Mouse (Mus musculus) hindbrain, embryonic 11.5 days (tissue): ENCODE data around the gene Fstl4. TPM values are rescaled to one million over a fixed set of nuclear protein-coding genes. Genes with fewer than 3 reads are reported as not detected.

Experiments used
- ATAC-seq: fragments of 200-750 bp; cut with Nextera tagmentation; 2 replicates; pipeline ENCODE4 v1.8.0; 2017; ENCODE audit warnings: mild to moderate bottlenecking, moderate TSS enrichment, moderate library complexity; ENCODE audit not compliant: low FRiP score
- DNase-seq: peaks from one replicate; pipeline ENCODE4 v3.0.0-alpha.2; 2015; ENCODE audit warnings: low spot score
- H3K27ac ChIP-seq: fragments of 300-500 bp; sonication (generic); 2 replicates; pipeline ENCODE4 v1.5.1; 2014; ENCODE audit warnings: mild to moderate bottlenecking, low read depth, low read length
- H3K27me3 ChIP-seq: fragments of 300-500 bp; sonication (generic); 2 replicates; pipeline ENCODE4 v1.6.1; 2014; ENCODE audit warnings: mild to moderate bottlenecking, low read length, moderate library complexity, mixed read lengths; ENCODE audit not compliant: control insufficient read depth, insufficient read depth
- H3K36me3 ChIP-seq: fragments of 300-500 bp; sonication (generic); 2 replicates; pipeline ENCODE4 v1.6.1; 2014; ENCODE audit warnings: mild to moderate bottlenecking, low read length, moderate library complexity, mixed read lengths; ENCODE audit not compliant: control insufficient read depth, insufficient read depth
- H3K4me1 ChIP-seq: fragments of 300-500 bp; sonication (generic); replicated peaks from 2 replicates; pipeline ENCODE4 v1.6.1; 2014; ENCODE audit warnings: low read length, mixed read lengths; ENCODE audit not compliant: control insufficient read depth, insufficient read depth
- H3K4me2 ChIP-seq: fragments of 300-500 bp; sonication (generic); replicated peaks from 2 replicates; pipeline ENCODE4 v1.6.1; 2014; ENCODE audit warnings: mild to moderate bottlenecking, low read depth, low read length
- H3K4me3 ChIP-seq: fragments of 300-500 bp; sonication (generic); 2 replicates; pipeline ENCODE4 v1.5.1; 2014; ENCODE audit warnings: low read depth, low read length
- H3K9ac ChIP-seq: fragments of 300-500 bp; sonication (generic); 2 replicates; pipeline ENCODE4 v1.6.1; 2014; ENCODE audit warnings: low read depth, low read length
- H3K9me3 ChIP-seq: fragments of 300-500 bp; sonication (generic); 2 replicates; pipeline ENCODE4 v1.6.1; 2016; ENCODE audit warnings: low read length; ENCODE audit not compliant: control insufficient read depth
- WGBS: fragments of 180-500 bp; shearing (Covaris S2); extraction: QIAGEN DNeasy Blood & Tissue Kit; methylation state at CpG from one replicate; pipeline ENCODE4 v1.1.7; 2014; 5-methylcytosine and 5-hydroxymethylcytosine counted together
- polyA plus RNA-seq: library from polyadenylated mRNA; unstranded; fragments of >200 nt; fragmentation: Nextera tagmentation; extraction: Ambion mirVana; gene quantifications from 2 replicates; pipeline ENCODE4 v1.2.1, GENCODE M21; 2014

Fstl4 gene
- polyA plus RNA-seq, 1 experiment from 2014 or later, result 2.1 TPM

DNA sequence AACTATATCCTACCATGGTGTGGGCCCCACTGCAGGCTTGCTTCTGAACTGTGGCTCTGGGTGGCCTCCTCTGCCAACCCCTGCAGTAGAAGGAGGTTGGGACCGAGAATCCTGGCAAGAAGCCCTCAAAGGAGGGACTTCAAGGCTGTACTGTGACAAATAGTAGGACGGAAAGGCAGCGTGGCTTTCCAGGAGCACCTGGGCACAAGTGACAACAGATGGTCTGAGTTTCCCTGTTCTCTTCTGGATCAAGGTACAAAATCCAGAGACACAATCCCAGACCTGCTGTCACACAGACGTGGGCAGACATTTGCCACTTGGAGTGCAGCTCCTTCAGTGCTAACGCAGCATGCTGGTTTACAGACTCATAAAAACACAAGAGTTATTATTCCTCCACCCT, 343.3 kb downstream of the Fstl4 start:
- Histone ChIP-seq H3K27me3 (no peaks in the 10 kb centered on the region), H3K4me1 (no peaks in the 10 kb centered on the region), H3K27ac (no peak overlapping the region), H3K4me2 (no peak overlapping the region), H3K4me3 (no peak overlapping the region), H3K36me3 (no peaks in the 10 kb centered on the region), H3K9ac (no peak overlapping the region), H3K9me3 (no peaks in the 10 kb centered on the region)
- 82% methylated on average over 5 of the region's 5 CpGs for WGBS
- ATAC-seq (no peak), DNase-seq (no peak)

DNA sequence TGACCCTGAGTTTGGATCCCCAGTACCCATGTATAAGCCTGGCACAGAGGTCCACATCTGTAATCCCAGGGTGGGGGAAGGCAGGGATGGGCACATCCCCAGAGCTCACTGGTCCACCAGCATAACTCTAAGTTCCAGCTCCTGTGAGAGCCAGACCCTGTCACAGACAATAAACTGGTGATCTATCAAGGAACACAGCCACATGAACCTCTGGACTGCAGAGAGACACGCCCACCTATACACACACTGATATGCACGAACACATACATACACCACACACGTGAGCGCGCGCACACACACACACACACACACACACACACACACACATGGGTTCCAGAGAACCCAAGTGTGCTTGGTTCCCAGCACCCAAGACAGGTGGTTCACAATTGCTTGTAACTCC, 344.4 kb downstream of the Fstl4 start:
- DNase-seq, result no peak
- no peak overlapping the region for H3K4me2 ChIP-seq
- no peaks in the 10 kb centered on the region for H3K9me3 ChIP-seq
- no peak overlapping the region for H3K27ac ChIP-seq
- no peak for ATAC-seq
- no peaks in the 10 kb centered on the region for H3K4me1 ChIP-seq
- H3K4me3 ChIP-seq, result no peak overlapping the region
- H3K36me3 ChIP-seq, result no peaks in the 10 kb centered on the region
- 95% methylated on average over 6 of the region's 6 CpGs for WGBS
- no peak overlapping the region for H3K9ac ChIP-seq
- no peaks in the 10 kb centered on the region for H3K27me3 ChIP-seq

DNA sequence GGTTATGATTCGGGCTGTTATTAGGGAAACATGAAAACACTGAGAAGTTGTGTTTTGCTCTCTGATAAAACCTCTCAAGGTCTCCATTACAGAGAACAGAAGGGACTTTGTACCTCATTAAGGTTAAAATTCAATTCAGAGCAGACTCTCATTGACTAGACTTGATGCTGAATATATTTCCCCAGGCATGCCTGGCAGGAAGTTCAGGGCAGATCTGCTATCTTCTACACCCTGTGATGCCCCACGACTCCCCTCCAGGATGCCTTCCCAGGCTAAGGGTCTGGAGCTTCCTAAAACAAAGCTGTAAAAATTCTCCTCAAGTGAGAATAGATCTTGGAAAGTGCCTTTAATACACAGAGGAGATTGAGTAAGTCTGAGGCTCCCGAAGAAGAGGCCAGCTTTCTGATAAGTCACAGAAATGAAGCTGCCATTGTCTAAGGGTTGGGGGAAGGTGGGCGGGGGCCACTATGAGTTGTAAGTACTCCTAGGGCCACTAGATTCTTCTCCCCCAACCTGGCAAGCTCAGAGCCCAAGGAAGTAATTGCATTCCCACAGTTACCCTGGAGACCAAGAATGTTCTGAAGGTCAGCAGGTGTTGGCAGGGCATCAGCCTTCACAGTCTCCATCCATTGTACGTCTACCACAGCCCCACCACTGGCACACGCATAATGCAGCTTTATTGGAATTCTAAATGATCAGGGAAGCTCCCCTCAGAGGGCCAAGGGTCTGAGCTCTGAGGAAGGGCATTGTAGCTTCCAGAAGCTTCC, 345.4 kb downstream of the Fstl4 start:
- Histone ChIP-seq H3K27me3 (no peaks in the 10 kb centered on the region), H3K4me3 (no peak overlapping the region), H3K36me3 (no peaks in the 10 kb centered on the region), H3K4me2 (no peak overlapping the region), H3K9ac (no peak overlapping the region), H3K4me1 (no peaks in the 10 kb centered on the region), H3K9me3 (no peaks in the 10 kb centered on the region), H3K27ac (no peak overlapping the region)
- 75% methylated on average over 6 of the region's 6 CpGs for WGBS
- DNase-seq (no peak), ATAC-seq (no peak)

DNA sequence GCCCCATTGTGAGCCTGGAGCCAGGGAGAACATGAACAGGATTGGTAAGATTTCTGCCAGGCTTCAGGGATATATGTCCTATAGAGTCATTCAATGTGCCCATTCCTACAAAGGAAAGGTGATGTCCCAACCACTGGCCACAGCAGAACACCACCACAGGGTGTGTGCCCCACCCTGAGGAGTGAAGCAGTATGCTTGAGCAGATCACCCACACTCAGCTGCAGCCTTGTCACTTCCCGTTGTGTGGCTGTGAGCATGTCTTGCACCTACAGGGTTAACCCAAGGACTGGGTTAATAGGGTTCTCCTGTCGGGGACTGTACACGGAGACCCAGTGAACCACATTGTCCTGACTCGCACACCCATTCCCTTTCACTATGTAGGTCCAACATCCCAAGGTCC, 351.3 kb downstream of the Fstl4 start:
- no peak for ATAC-seq

DNA sequence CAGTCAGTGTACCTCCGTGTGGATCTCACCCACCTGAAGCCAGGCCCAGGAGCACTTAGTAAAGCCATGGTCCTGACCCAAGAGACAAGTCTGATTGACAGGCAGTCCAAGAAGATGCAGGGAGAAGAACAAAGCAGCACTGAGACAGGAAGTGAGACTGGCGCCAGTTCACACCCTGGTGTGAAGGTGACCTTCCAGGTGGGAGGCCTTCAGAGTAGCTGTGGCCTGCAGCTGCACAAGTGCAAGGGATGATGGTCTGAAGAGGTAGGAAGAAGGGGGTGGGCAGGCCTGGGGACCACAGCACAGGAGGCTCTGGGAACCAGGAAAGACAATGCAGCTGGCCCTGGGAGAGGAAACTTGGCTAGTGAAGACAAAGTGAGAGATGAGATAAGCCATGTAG, 351.9 kb downstream of the Fstl4 start:
- WGBS, result 75% methylated on average over 2 of the region's 2 CpGs
- no peak for ATAC-seq
- Histone ChIP-seq H3K36me3 (no peaks in the 10 kb centered on the region), H3K4me1 (no peaks in the 10 kb centered on the region), H3K4me3 (no peak overlapping the region), H3K27me3 (no peaks in the 10 kb centered on the region), H3K27ac (no peak overlapping the region), H3K4me2 (no peak overlapping the region), H3K9ac (no peak overlapping the region), H3K9me3 (no peaks in the 10 kb centered on the region)
- no peak for DNase-seq

More for the DNA sequence above, 351.3 kb downstream of the Fstl4 start:
- Histone ChIP-seq H3K4me2 (no peak overlapping the region), H3K27ac (no peak overlapping the region), H3K9ac (no peak overlapping the region), H3K9me3 (no peaks in the 10 kb centered on the region), H3K27me3 (no peaks in the 10 kb centered on the region), H3K4me1 (no peaks in the 10 kb centered on the region), H3K36me3 (no peaks in the 10 kb centered on the region), H3K4me3 (no peak overlapping the region)
- no peak for DNase-seq
- 71% methylated on average over 4 of the region's 4 CpGs for WGBS

DNA sequence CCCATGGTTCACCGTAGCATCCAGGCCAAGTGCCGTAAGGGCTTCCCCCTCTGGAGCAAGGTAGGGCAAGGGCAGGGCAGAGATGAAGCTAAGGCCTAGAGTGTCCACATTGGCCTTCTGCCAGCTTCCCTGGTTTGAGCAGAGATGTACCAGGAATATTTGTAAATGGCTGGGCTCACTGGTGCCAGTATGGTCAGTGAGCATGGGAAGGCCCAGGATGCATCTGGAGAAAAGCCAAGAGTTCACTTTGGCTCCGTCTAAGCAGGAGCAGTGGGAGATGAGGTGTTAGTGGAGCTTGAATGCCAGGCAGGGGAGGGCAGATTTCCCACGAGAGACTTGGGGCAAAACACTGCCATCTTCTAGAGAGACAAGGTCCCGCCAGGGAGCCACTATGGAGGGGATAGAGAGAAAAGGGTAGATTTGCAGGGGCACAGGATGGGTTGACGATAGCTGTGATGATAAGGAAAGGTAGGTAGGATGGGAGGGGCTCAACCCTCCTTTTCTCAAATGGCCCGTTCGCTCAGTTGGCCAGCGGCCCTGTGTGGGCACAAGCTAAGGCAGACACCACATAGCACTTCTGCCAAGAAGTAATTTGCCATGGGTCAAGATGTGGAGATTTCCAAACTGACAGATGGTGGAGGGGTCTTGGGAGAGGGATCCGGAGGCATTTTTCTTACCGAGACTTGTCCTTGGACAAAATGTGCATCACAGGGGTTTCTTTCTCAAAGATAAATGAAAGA, 354.0 kb downstream of the Fstl4 start:
- no peaks in the 10 kb centered on the region for H3K4me1 ChIP-seq
- no peak overlapping the region for H3K4me2 ChIP-seq
- H3K4me3 ChIP-seq, result no peak overlapping the region
- ATAC-seq (no peak), DNase-seq (no peak)
- H3K27ac ChIP-seq, result no peak overlapping the region
- H3K36me3 ChIP-seq, result no peaks in the 10 kb centered on the region
- 87% methylated on average over 11 of the region's 11 CpGs for WGBS
- H3K27me3 ChIP-seq, result no peaks in the 10 kb centered on the region
- H3K9ac ChIP-seq, result no peak overlapping the region
- H3K9me3 ChIP-seq, result no peaks in the 10 kb centered on the region

DNA sequence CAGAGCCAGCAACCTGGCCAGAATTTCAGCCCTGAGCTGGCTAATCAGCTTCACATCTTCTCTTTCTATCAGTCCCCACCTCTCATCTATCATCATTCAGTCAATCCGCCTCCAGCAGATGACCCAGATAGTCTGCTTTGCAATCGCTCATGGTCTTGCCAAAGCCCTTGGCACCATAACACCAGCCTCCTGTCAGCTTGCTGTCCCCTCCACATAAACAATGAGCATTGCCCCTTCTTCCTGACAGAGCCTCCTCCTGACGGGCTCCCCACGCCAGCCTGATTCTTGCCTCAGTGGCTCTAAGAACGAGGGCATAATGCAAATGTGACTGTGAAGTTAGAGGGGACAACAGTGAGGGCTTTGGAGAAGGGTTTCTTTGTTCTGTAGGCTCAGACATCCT, 355.5 kb downstream of the Fstl4 start:
- Histone ChIP-seq H3K36me3 (no peaks in the 10 kb centered on the region), H3K27me3 (no peaks in the 10 kb centered on the region), H3K9ac (no peak overlapping the region), H3K4me2 (no peak overlapping the region), H3K9me3 (no peaks in the 10 kb centered on the region), H3K4me3 (no peak overlapping the region), H3K4me1 (no peaks in the 10 kb centered on the region), H3K27ac (no peak overlapping the region)
- 70% methylated on average over 5 of the region's 5 CpGs for WGBS
- ATAC-seq, result no peak
- DNase-seq, result no peak

DNA sequence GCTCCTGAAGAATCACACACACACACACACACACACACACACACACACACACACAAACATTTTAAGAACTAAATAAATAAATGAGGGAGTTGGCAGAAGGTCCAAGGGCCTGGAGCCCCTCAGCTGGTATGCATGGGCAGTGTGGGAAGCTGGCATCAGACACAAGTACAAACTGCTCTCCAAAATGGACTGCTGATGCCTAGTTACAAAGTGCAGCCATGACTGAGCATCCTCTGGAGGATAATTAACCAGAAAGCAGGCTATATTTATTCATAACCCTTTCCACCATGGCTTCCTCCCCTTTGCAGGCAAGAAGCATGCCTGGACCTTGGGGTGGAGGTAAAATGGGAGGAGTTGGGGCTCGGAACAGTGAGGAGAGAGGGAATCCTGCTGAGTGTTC, 356.8 kb downstream of the Fstl4 start:
- no peaks in the 10 kb centered on the region for H3K9me3 ChIP-seq
- no peaks in the 10 kb centered on the region for H3K36me3 ChIP-seq
- H3K4me3 ChIP-seq, result no peak overlapping the region
- H3K27me3 ChIP-seq, result no peaks in the 10 kb centered on the region
- no peak overlapping the region for H3K9ac ChIP-seq
- H3K4me1 ChIP-seq, result no peaks in the 10 kb centered on the region
- H3K4me2 ChIP-seq, result no peak overlapping the region
- no peak for ATAC-seq
- 33% methylated on average over 1 of the region's 1 CpGs for WGBS
- no peak for DNase-seq
- no peak overlapping the region for H3K27ac ChIP-seq

DNA sequence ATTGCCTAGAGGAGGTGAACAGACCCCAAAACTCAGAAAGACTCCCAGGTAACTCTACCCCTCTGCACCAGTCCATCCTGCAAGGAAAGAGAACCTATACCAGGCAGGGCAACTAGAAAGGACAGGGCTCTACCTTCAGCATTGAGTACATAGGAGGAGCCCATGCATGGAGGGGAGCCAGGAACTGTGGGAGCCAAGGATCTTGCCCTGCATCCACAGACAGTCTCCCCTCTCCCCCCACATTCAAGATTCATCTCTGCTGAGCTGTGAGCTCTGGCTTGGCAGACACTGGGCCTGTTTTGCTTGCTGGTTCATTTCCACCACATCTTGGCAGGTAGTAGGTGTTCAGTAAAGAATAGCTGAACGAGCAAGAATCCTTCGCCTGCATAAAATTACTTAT, 360.4 kb downstream of the Fstl4 start:
- no peak for DNase-seq
- no peak overlapping the region for H3K4me3 ChIP-seq
- no peaks in the 10 kb centered on the region for H3K4me1 ChIP-seq
- ATAC-seq, result no peak
- no peaks in the 10 kb centered on the region for H3K36me3 ChIP-seq
- no peak overlapping the region for H3K9ac ChIP-seq
- WGBS, result 95% methylated on average over 2 of the region's 2 CpGs
- H3K27ac ChIP-seq, result no peak overlapping the region
- no peaks in the 10 kb centered on the region for H3K27me3 ChIP-seq
- H3K4me2 ChIP-seq, result no peak overlapping the region
- no peaks in the 10 kb centered on the region for H3K9me3 ChIP-seq
